Mouse (Mus musculus): ENCODE results near the gene Rpgr. TPM values are rescaled to one million over a fixed set of nuclear protein-coding genes. Genes with fewer than 3 reads are reported as not detected.

Rpgr gene
- polyA plus RNA-seq, 1 experiment from 2014 or later = 34.6 TPM

DNA sequence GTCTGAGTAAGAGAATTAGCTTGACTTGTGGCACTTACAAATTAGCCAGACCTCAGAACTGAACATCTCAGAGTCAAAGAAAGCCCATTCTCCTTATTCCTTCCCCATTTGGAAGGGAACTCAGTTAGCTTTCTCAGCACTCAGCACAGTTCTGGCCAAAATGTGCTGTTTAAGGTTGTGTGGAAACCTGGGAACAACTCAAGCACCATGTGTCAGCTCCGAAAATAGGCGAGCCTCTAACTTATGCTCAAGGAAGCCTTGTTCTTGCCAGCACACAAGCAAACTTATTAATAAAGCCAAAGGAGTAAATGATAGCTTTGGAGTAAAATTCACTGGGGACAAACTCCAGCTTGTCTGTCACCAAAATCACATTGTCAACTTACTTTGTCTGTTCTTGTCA, 153.4 kb downstream of the Rpgr start:
- H3K4me3 ChIP-seq (ENCODE audit: low read depth, low read length) = no peak overlapping the region
- H3K4me2 ChIP-seq (ENCODE audit: low read length) = no peak overlapping the region
- H3K27ac ChIP-seq (ENCODE audit: low read length) = no peak overlapping the region
- H3K4me1 ChIP-seq (ENCODE audit: control insufficient read depth, insufficient read depth, low read length) = no peaks in the 10 kb centered on the region
- H3K9ac ChIP-seq (ENCODE audit: low read depth, low read length) = no peak overlapping the region
- no peaks in the 10 kb centered on the region for H3K36me3 ChIP-seq (ENCODE audit: control insufficient read depth, insufficient read depth, low read length)
- no peaks in the 10 kb centered on the region for H3K9me3 ChIP-seq (replicated peaks; ENCODE audit: control insufficient read depth, low read length, poor library complexity, severe bottlenecking)
- no peak for ATAC-seq
- WGBS = 78% methylated on average over 2 of the region's 2 CpGs
- no peaks in the 10 kb centered on the region for H3K27me3 ChIP-seq (ENCODE audit: control insufficient read depth, insufficient read depth, low read depth, low read length)

GRCm38 (mm10) chrX:10062201-10062600, 154.5 kb downstream of the Rpgr start:
- no peaks in the 10 kb centered on the region for H3K36me3 ChIP-seq (ENCODE audit: control insufficient read depth, insufficient read depth, low read length)
- H3K4me2 ChIP-seq (ENCODE audit: low read length) = no peak overlapping the region
- no peak for ATAC-seq

GRCm38 (mm10) chrX:10034666-10035065, 182.1 kb downstream of the Rpgr start:
- no peak overlapping the region for H3K4me3 ChIP-seq (ENCODE audit: low read depth, low read length)
- no peak overlapping the region for H3K9ac ChIP-seq (ENCODE audit: low read depth, low read length)
- no peaks in the 10 kb centered on the region for H3K27me3 ChIP-seq (ENCODE audit: control insufficient read depth, insufficient read depth, low read depth, low read length)
- H3K4me1 ChIP-seq (ENCODE audit: control insufficient read depth, insufficient read depth, low read length) = no peaks in the 10 kb centered on the region
- no peaks in the 10 kb centered on the region for H3K36me3 ChIP-seq (ENCODE audit: control insufficient read depth, insufficient read depth, low read length)
- no peaks in the 10 kb centered on the region for H3K9me3 ChIP-seq (replicated peaks; ENCODE audit: control insufficient read depth, low read length, poor library complexity, severe bottlenecking)
- no peak overlapping the region for H3K4me2 ChIP-seq (ENCODE audit: low read length)
- H3K27ac ChIP-seq (ENCODE audit: low read length) = no peak overlapping the region
- ATAC-seq = no peak

More at GRCm38 (mm10) chrX:10062201-10062600, 154.5 kb downstream of the Rpgr start:
- Histone ChIP-seq H3K4me1 (ENCODE audit: control insufficient read depth, insufficient read depth, low read length) (no peaks in the 10 kb centered on the region), H3K4me3 (ENCODE audit: low read depth, low read length) (no peak overlapping the region), H3K9ac (ENCODE audit: low read depth, low read length) (no peak overlapping the region), H3K9me3 (replicated peaks; ENCODE audit: control insufficient read depth, low read length, poor library complexity, severe bottlenecking) (no peaks in the 10 kb centered on the region), H3K27ac (ENCODE audit: low read length) (no peak overlapping the region), H3K27me3 (ENCODE audit: control insufficient read depth, insufficient read depth, low read depth, low read length) (no peaks in the 10 kb centered on the region)
- WGBS = 55% methylated on average over 4 of the region's 4 CpGs

Other genes starting within 250 kb of the Rpgr start
- 2.1 and 2.6 TPM in 2 replicates for gene Srpx, start 99.2 kb downstream of the Rpgr start, polyA plus RNA-seq (2015; fragmentation: Nextera tagmentation; extraction: Ambion mirVana)
- not detected in 2 replicates for gene Otc, start 35.4 kb upstream of the Rpgr start, polyA plus RNA-seq (2015; fragmentation: Nextera tagmentation; extraction: Ambion mirVana)